Mouse (Mus musculus) hindbrain, postnatal 0 days (tissue): ENCODE results near the gene Grm8. TPM values are rescaled to one million over a fixed set of nuclear protein-coding genes. Genes with fewer than 3 reads are reported as not detected.

ENCODE experiments used
- ATAC-seq: fragments of 200-750 bp; cut with Nextera tagmentation; 2 replicates; pipeline ENCODE4 v1.8.0; 2017; ENCODE audit warnings: mild to moderate bottlenecking, moderate TSS enrichment, moderate library complexity
- DNase-seq: peaks from one replicate; pipeline ENCODE4 v3.0.0-alpha.2; 2015; ENCODE audit warnings: low spot score
- H3K27ac ChIP-seq: fragments of 300-500 bp; sonication (generic); 2 replicates; pipeline ENCODE4 v1.5.1; 2014; ENCODE audit warnings: mild to moderate bottlenecking
- H3K27me3 ChIP-seq: fragments of 300-500 bp; sonication (generic); 2 replicates; pipeline ENCODE4 v1.6.1; 2014; ENCODE audit warnings: low read length, mixed read lengths; ENCODE audit not compliant: insufficient read depth
- H3K36me3 ChIP-seq: fragments of 300-500 bp; sonication (generic); 2 replicates; pipeline ENCODE4 v1.6.1; 2014; ENCODE audit warnings: low read length, mixed read lengths; ENCODE audit not compliant: insufficient read depth
- H3K4me1 ChIP-seq: fragments of 300-500 bp; sonication (generic); 2 replicates; pipeline ENCODE4 v1.6.1; 2014; ENCODE audit warnings: antibody characterized with exemption, low read length, mixed read lengths; ENCODE audit not compliant: insufficient read depth
- H3K4me2 ChIP-seq: fragments of 300-500 bp; sonication (generic); 2 replicates; pipeline ENCODE4 v1.6.1; 2014; ENCODE audit warnings: low read depth, mild to moderate bottlenecking, low read length, moderate library complexity, mixed read lengths
- H3K4me3 ChIP-seq: fragments of 300-500 bp; sonication (generic); 2 replicates; pipeline ENCODE4 v1.5.1; 2014; ENCODE audit warnings: low read length
- H3K9ac ChIP-seq: fragments of 300-500 bp; sonication (generic); replicated peaks from 2 replicates; pipeline ENCODE4 v1.6.1; 2014; ENCODE audit warnings: mild to moderate bottlenecking, low read length, moderate library complexity, mixed read lengths
- H3K9me3 ChIP-seq: fragments of 300-500 bp; sonication (generic); 2 replicates; pipeline ENCODE4 v1.6.1; 2016; ENCODE audit warnings: low read length, mixed read lengths
- CTCF ChIP-seq: IDR thresholded peaks from 2 replicates; pipeline ENCODE4 v1.5.1; 2016; ENCODE audit warnings: antibody characterized with exemption, control low read depth, low read depth
- WGBS: fragments of 180-500 bp; shearing (Covaris S2); extraction: QIAGEN DNeasy Blood & Tissue Kit; methylation state at CpG from one replicate; pipeline ENCODE4 v1.1.7; 2014; 5-methylcytosine and 5-hydroxymethylcytosine counted together
- polyA plus RNA-seq: library from polyadenylated mRNA; unstranded; fragments of >200 nt; fragmentation: Nextera tagmentation; extraction: Ambion mirVana; gene quantifications from 2 replicates; pipeline ENCODE4 v1.2.1, GENCODE M21; 2015
- total RNA-seq: library from RNA; depleted of rRNA; stranded (reverse); fragments of >200 nt; gene quantifications from 2 replicates; pipeline ENCODE4 v1.2.3, GENCODE M21; 2014

Grm8 gene
- total and polyA plus RNA-seq, 2 experiments from 2014 or later, result 11.3 to 14.0 TPM

DNA sequence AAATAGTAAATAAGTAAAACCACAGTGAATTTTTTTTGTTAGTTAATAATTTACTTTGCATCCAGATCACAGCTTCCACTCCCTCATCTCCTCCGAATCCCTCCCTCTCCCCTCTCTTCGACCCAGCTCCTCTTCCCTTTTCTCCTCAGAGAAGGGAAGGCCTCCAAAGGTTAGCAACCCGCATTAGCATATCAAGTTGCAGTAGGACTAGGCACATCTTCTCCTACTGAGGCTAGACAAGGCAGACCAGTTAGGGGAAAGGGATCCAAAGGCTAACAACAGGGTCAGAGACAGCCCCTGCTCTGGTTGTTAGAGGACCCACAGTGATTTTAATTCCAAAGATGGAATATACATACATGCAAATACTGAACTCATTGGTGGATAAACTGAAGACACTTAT lies 60.5 kb downstream of the Grm8 start:
- DNase-seq, result no peak
- Histone ChIP-seq H3K27ac (no peak overlapping the region), H3K27me3 (no peaks in the 10 kb centered on the region), H3K9ac (no peak overlapping the region), H3K36me3 (no peaks in the 10 kb centered on the region), H3K4me2 (no peak overlapping the region), H3K9me3 (no peaks in the 10 kb centered on the region), H3K4me1 (no peaks in the 10 kb centered on the region), H3K4me3 (no peak overlapping the region)
- WGBS, result 33% methylated on average over 3 of the region's 3 CpGs
- TF ChIP-seq CTCF, result no peak
- ATAC-seq, result no peak

DNA sequence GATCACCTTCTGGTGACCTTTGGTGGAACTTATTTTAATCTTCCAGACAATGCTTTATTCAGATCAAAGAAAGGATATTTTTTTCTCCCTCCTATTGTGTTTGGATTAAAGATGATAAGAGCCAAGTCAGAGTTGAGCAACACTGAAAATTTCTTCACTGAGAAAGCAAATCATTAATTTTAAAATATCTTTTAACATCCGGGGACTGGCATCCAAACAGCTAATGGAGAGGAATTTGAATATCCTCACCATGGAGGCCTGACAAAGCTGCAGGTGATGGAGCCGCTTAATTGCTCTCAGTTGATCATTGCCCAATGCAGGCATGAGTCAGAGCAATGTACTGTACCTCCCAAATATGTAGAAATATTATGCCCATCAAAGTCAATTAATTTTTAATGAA lies 83.0 kb downstream of the Grm8 start:
- no peak for ATAC-seq
- no peak overlapping the region for H3K4me2 ChIP-seq
- no peak overlapping the region for H3K9ac ChIP-seq
- no peaks in the 10 kb centered on the region for H3K9me3 ChIP-seq
- no peak for DNase-seq
- no peaks in the 10 kb centered on the region for H3K4me1 ChIP-seq
- H3K27ac ChIP-seq, result no peak overlapping the region
- TF ChIP-seq CTCF, result no peak
- no peaks in the 10 kb centered on the region for H3K27me3 ChIP-seq
- H3K4me3 ChIP-seq, result no peak overlapping the region
- no peaks in the 10 kb centered on the region for H3K36me3 ChIP-seq
- WGBS, result 66% methylated on average over 2 of the region's 2 CpGs

DNA sequence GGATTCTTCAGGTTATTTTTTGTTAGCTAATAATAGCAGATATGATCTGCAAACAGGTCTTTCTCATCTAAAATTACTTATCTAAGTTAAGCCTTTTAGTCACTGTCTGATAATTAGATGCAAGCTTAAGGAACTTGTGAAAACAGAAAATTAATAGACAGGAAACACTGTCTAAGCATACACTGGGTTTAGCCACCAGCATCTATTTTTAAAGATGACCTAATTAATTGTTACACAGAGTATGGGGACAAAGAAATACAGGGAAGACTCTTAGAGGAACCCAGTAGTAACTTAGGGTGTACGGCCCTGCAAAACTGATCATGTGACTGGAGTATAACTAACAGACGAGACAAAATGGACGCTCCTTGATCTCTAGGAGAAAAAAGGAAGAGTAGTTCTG lies 92.6 kb downstream of the Grm8 start:
- no peaks in the 10 kb centered on the region for H3K9me3 ChIP-seq
- no peak overlapping the region for H3K4me3 ChIP-seq
- 84% methylated on average over 3 of the region's 3 CpGs for WGBS
- DNase-seq (no peak), ATAC-seq (0 out of 2 replicates have a peak, but pooled peaks have one; percentile 43)
- no peaks in the 10 kb centered on the region for H3K27me3 ChIP-seq
- H3K4me1 ChIP-seq, result no peaks in the 10 kb centered on the region
- H3K36me3 ChIP-seq, result no peaks in the 10 kb centered on the region
- no peak overlapping the region for H3K27ac ChIP-seq
- H3K9ac ChIP-seq, result no peak overlapping the region
- no peak overlapping the region for H3K4me2 ChIP-seq
- no peak for TF ChIP-seq CTCF

DNA sequence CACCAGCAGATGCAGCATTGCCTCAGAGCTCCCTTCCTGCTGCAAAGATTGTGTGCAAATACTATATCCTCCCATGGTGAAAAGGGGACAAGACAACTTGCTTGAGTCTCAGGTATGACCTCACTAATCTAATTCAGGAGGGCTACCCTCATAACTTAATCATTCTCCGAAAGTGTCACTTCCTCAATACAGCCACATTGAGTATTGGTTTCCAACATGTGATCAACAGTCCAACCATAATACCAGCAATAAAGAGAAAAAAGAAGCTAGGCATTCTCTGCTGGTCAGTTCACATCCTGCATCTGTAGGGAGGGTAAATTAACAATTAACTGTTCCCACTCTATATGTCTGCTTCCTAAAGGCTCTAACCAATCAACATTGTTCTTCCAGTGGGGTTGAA lies 94.2 kb downstream of the Grm8 start:
- H3K4me1 ChIP-seq, result no peaks in the 10 kb centered on the region
- no peaks in the 10 kb centered on the region for H3K36me3 ChIP-seq
- H3K4me3 ChIP-seq, result no peak overlapping the region
- no peak overlapping the region for H3K27ac ChIP-seq
- no peak for TF ChIP-seq CTCF
- no peaks in the 10 kb centered on the region for H3K27me3 ChIP-seq
- no peaks in the 10 kb centered on the region for H3K9me3 ChIP-seq
- 94% methylated on average over 1 of the region's 1 CpGs for WGBS
- ATAC-seq (no peak), DNase-seq (no peak)
- H3K4me2 ChIP-seq, result no peak overlapping the region
- no peak overlapping the region for H3K9ac ChIP-seq

DNA sequence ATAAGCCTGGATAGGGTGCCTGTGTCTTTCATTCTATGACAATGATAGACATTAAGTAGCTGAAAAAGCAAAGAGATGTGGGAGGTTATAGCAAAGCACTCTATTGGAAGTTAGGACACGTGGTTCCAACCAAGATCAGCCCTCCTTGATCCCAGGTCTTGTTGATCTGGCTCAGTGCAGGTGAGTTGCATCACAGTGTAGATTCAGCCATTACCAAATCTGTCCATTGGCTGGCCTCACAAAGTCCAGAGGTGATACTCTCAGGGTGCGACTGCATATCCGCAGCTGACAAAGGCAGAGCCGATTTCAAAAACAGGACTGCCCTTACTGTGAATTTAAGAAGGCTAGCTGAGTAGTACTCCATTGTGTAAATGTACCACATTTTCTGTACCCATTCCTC lies 103.0 kb downstream of the Grm8 start:
- DNase-seq (no peak), ATAC-seq (no peak)
- TF ChIP-seq CTCF, result no peak
- no peak overlapping the region for H3K4me3 ChIP-seq
- H3K9ac ChIP-seq, result no peak overlapping the region
- H3K4me2 ChIP-seq, result no peak overlapping the region
- 94% methylated on average over 4 of the region's 4 CpGs for WGBS
- H3K4me1 ChIP-seq, result no peaks in the 10 kb centered on the region
- no peaks in the 10 kb centered on the region for H3K9me3 ChIP-seq
- no peaks in the 10 kb centered on the region for H3K36me3 ChIP-seq
- no peaks in the 10 kb centered on the region for H3K27me3 ChIP-seq
- H3K27ac ChIP-seq, result no peak overlapping the region

DNA sequence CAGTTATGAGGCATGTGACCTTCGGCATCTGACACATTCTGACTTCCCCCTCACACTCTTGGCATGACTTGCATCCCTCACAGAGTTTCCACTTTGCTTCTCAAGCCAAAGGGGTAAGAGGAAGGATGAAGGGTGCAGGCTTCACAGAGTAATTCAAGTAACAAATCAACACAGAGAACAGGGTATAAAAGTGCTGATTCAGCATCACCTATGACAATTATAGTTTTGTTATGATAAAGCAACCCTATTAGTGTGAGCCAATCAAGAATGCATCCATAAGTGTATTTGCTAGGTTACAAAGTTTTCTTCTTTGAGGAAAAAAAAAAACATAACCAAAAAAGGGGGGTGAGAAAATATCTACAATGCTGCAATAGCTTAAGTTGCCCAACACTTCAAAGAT lies 117.3 kb downstream of the Grm8 start:
- Histone ChIP-seq H3K4me3 (no peak overlapping the region), H3K9ac (no peak overlapping the region), H3K27me3 (no peaks in the 10 kb centered on the region), H3K27ac (no peak overlapping the region), H3K4me2 (no peak overlapping the region), H3K36me3 (no peaks in the 10 kb centered on the region), H3K9me3 (no peaks in the 10 kb centered on the region), H3K4me1 (no peaks in the 10 kb centered on the region)
- no peak for TF ChIP-seq CTCF
- no peak for ATAC-seq
- DNase-seq, result no peak
- 88% methylated on average over 1 of the region's 1 CpGs for WGBS

DNA sequence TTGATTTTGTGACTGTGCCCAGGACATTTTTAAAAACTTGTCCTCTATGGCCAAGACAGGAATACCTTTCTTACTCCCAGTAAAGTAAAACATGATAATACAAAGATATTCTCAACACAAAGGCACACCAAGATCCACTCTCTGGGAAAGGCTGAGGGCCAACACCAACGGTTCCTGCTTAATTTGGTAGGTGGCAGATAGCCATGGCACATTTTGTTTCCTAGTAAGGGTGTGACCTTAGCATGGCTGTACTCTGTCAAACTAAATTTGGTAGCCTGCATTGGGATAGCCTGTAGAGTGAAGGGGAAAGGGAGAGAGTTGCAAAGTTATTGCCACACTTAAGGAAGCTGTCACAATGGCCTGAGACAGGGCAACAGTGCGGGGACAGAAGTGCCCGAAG lies 128.0 kb downstream of the Grm8 start:
- Histone ChIP-seq H3K9ac (no peak overlapping the region), H3K36me3 (no peaks in the 10 kb centered on the region), H3K4me1 (no peaks in the 10 kb centered on the region), H3K4me2 (no peak overlapping the region), H3K9me3 (no peaks in the 10 kb centered on the region), H3K4me3 (no peak overlapping the region), H3K27ac (no peak overlapping the region), H3K27me3 (no peaks in the 10 kb centered on the region)
- WGBS, result 82% methylated on average over 3 of the region's 3 CpGs
- no peak for DNase-seq
- ATAC-seq, result no peak
- TF ChIP-seq CTCF, result no peak
